Mouse (Mus musculus) erythroblast, embryonic 14.5 days (primary cell): ENCODE measurements around the gene Avil.

Experiments used
- GATA1 ChIP-seq: IDR thresholded peaks from 2 replicates; pipeline ENCODE4 v1.6.1; 2012; ENCODE audit warnings: low read length, inconsistent platforms, mixed read lengths
- TAL1 ChIP-seq: IDR thresholded peaks from 3 replicates; pipeline ENCODE4 v1.6.1; 2012; ENCODE audit warnings: low read length, inconsistent platforms, mixed read lengths

GRCm38 (mm10) chr10:126985127-126985526 is 15.4 kb upstream of the Avil start:
- TF ChIP-seq GATA1 (no peak), TAL1 (no peak)
